Mouse (Mus musculus): ENCODE measurements at regions not wholly inside any gene's neighbourhood (a gene's known extent, or its start where the extent isn't known, plus 50 kb on each side); places are given as distances from the start of the nearest gene placed in this dataset.

- TF ChIP-seq POLR2A (IDR thresholded peaks at IDR 0.05; ENCODE audit: low read depth, low read length) (no peak), ETS1 (conservative IDR thresholded peaks at IDR 0.05; ENCODE audit: low read depth, low read length) (no peak), TCF12 (IDR thresholded peaks at IDR 0.05; ENCODE audit: low read depth, low read length) (no peak), CTCF (conservative IDR thresholded peaks at IDR 0.05 in 1 of 2, IDR thresholded peaks at IDR 0.05 in 1 of 2; ENCODE audit: low read depth in 2 of 2, low read length in 2 of 2) (no peak), ZNF384 (IDR thresholded peaks at IDR 0.05; ENCODE audit: low read depth, low read length) (no peak)
These were observed 220.8 kb upstream of the Amigo2 start for GRCm38 (mm10) chr15:97467781-97468485.
